Mouse (Mus musculus): ENCODE results near the gene Pkd2. TPM values are rescaled to one million over a fixed set of nuclear protein-coding genes. Genes with fewer than 3 reads are reported as not detected.
A peak's percentile ranks its signal among the peaks of the same experiment; 100 is the strongest.

Gene Pkd2
- polyA plus RNA-seq, 1 experiment from 2014 or later, result 4.5 TPM

DNA sequence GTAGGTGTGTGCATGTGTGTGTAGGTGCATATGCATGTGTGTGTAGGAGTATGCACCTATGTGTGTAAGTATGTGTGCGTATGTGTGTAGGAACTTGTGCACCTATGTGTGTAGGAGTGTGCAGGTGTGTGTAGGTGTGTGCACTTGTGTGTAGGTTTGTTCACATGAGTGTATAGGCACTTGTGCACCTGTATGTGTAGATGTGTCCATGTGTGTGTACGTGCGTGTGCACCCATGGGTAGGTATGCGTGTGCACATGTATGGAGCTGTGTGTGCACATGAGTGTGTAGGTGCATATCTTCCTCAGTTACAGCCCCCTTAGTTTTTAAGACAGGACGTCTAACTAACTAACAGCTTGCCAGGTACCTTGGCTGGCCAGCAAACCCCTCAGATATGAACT is 9.3 kb downstream of the Pkd2 start:
- no peak overlapping the region for H3K27ac ChIP-seq (ENCODE audit: low read depth, low read length)
- H3K36me3 ChIP-seq (ENCODE audit: control insufficient read depth, insufficient read depth), result peaks cover 40% of the 10 kb centered on the region
- H3K4me1 ChIP-seq (replicated peaks; ENCODE audit: control insufficient read depth, insufficient read depth, low read length), result no peaks in the 10 kb centered on the region
- 94% methylated on average over 5 of the region's 5 CpGs for whole genome bisulfite sequencing
- TF ChIP-seq CTCF (IDR thresholded peaks at IDR 0.05; ENCODE audit: low read depth), result no peak
- H3K4me3 ChIP-seq (ENCODE audit: low read depth, low read length), result no peak overlapping the region
- ATAC-seq, result no peak
- H3K9me3 ChIP-seq (ENCODE audit: control insufficient read depth), result no peaks in the 10 kb centered on the region
- H3K4me2 ChIP-seq (replicated peaks; ENCODE audit: low read depth), result no peak overlapping the region
- H3K9ac ChIP-seq (ENCODE audit: low read depth, low read length), result no peak overlapping the region
- no peaks in the 10 kb centered on the region for H3K27me3 ChIP-seq (replicated peaks; ENCODE audit: control insufficient read depth, insufficient read depth, low read length)

DNA sequence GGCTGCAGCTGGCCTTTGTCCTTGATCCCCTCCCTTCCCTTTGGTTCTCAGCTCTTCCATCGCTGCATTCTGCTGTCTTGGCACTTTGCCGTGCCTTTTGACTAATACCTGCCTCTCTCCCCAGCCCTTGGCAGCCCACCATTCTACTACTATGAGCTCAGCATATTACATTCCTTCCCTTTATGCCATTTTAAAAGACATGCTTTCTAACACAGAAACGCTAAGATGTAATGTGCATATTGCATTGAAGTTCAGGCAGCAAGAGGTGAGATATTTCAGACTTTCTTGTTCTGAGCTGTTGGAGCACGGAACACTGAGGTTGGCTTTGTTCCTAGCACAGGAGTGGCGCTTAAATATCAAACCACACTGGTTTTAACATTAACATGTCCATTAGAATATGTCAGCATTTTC is 11.7 kb downstream of the Pkd2 start:
- Histone ChIP-seq H3K36me3 (ENCODE audit: control insufficient read depth, insufficient read depth) (peaks cover 40% of the 10 kb centered on the region), H3K4me1 (replicated peaks; ENCODE audit: control insufficient read depth, insufficient read depth, low read length) (no peaks in the 10 kb centered on the region), H3K4me2 (replicated peaks; ENCODE audit: low read depth) (no peak overlapping the region), H3K9me3 (ENCODE audit: control insufficient read depth) (no peaks in the 10 kb centered on the region), H3K9ac (ENCODE audit: low read depth, low read length) (no peak overlapping the region), H3K27ac (ENCODE audit: low read depth, low read length) (no peak overlapping the region), H3K27me3 (replicated peaks; ENCODE audit: control insufficient read depth, insufficient read depth, low read length) (no peaks in the 10 kb centered on the region), H3K4me3 (ENCODE audit: low read depth, low read length) (no peak overlapping the region)
- no peak for ATAC-seq
- 79% methylated on average over 5 of the region's 5 CpGs for WGBS
- TF ChIP-seq CTCF (IDR thresholded peaks at IDR 0.05; ENCODE audit: low read depth), result no peak

DNA sequence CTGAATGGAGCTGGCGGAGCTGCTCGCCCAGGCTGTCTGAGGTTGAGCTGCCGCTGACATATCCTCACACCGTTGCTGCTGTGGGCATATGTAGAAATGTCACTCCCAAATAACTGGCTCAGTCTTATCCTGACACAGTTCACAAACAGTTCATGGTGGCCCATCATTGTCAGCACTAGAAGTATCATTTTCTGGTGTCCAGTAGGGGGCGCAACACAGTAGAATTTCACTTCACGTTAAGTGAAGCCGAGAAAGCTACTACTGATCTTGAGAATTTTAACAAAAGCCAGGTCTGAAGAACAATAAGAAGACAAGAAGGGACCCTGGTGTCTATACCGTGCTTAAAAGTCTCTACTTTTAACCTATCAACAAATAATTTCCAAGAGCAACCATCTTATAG is 13.1 kb downstream of the Pkd2 start:
- Histone ChIP-seq H3K9me3 (ENCODE audit: control insufficient read depth) (no peaks in the 10 kb centered on the region), H3K27me3 (replicated peaks; ENCODE audit: control insufficient read depth, insufficient read depth, low read length) (no peaks in the 10 kb centered on the region), H3K4me1 (replicated peaks; ENCODE audit: control insufficient read depth, insufficient read depth, low read length) (no peaks in the 10 kb centered on the region), H3K27ac (ENCODE audit: low read depth, low read length) (no peak overlapping the region), H3K36me3 (ENCODE audit: control insufficient read depth, insufficient read depth) (peaks cover 34% of the 10 kb centered on the region), H3K9ac (ENCODE audit: low read depth, low read length) (no peak overlapping the region), H3K4me3 (ENCODE audit: low read depth, low read length) (no peak overlapping the region), H3K4me2 (replicated peaks; ENCODE audit: low read depth) (no peak overlapping the region)
- peak; percentile 53 for TF ChIP-seq CTCF (IDR thresholded peaks at IDR 0.05; ENCODE audit: low read depth)
- ATAC-seq, result no peak
- WGBS, result 95% methylated on average over 8 of the region's 8 CpGs

DNA sequence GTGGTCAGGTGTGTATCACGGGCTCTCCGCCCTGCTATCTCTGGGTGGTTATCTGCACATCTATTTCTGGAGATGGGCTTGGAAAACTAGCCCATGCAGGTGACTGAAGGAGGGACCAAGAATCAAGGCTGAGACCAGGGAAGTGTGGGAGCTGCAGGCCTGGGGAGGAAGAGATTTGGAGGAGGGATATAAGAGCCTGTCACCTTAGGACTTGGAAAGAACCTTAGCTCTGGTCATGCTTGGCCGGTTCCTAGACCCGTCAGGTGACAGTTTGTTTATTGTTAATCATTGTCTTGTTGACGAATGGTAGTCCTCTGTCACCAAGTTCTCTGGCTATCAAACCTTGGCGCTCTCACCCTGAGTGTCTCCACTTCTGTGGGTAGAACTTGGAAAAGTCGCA is 21.1 kb downstream of the Pkd2 start:
- no peak for ATAC-seq
- no peaks in the 10 kb centered on the region for H3K9me3 ChIP-seq (ENCODE audit: control insufficient read depth)
- H3K27ac ChIP-seq (ENCODE audit: low read depth, low read length), result no peak overlapping the region
- no peak overlapping the region for H3K4me2 ChIP-seq (replicated peaks; ENCODE audit: low read depth)
- no peak overlapping the region for H3K9ac ChIP-seq (ENCODE audit: low read depth, low read length)
- 62% methylated on average over 7 of the region's 7 CpGs for WGBS
- TF ChIP-seq CTCF (IDR thresholded peaks at IDR 0.05; ENCODE audit: low read depth), result no peak
- H3K4me3 ChIP-seq (ENCODE audit: low read depth, low read length), result no peak overlapping the region
- peaks cover 51% of the 10 kb centered on the region for H3K36me3 ChIP-seq (ENCODE audit: control insufficient read depth, insufficient read depth)
- H3K4me1 ChIP-seq (replicated peaks; ENCODE audit: control insufficient read depth, insufficient read depth, low read length), result no peaks in the 10 kb centered on the region
- no peaks in the 10 kb centered on the region for H3K27me3 ChIP-seq (replicated peaks; ENCODE audit: control insufficient read depth, insufficient read depth, low read length)

DNA sequence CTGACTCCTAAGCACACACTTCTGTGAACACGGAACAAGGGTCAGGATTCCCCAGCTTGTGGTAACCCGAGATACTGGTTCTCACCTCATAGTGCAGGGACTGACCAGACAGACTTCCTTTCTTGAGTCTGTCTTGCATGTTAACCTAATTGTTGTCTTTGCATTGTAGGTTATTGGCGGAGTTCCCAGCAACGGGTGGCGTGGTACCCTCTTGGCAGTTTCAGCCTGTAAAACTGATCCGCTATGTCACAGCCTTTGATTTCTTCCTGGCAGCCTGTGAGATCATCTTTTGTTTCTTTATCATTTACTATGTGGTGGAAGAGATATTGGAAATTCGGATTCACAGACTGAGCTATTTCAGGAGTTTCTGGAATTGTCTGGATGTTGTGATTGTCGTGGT is 23.6 kb downstream of the Pkd2 start:
- 87% methylated on average over 8 of the region's 8 CpGs for whole genome bisulfite sequencing
- Histone ChIP-seq H3K9me3 (ENCODE audit: control insufficient read depth) (no peaks in the 10 kb centered on the region), H3K4me2 (replicated peaks; ENCODE audit: low read depth) (no peak overlapping the region), H3K4me3 (ENCODE audit: low read depth, low read length) (no peak overlapping the region), H3K27me3 (replicated peaks; ENCODE audit: control insufficient read depth, insufficient read depth, low read length) (no peaks in the 10 kb centered on the region), H3K36me3 (ENCODE audit: control insufficient read depth, insufficient read depth) (peaks cover 66% of the 10 kb centered on the region), H3K27ac (ENCODE audit: low read depth, low read length) (no peak overlapping the region), H3K9ac (ENCODE audit: low read depth, low read length) (no peak overlapping the region), H3K4me1 (replicated peaks; ENCODE audit: control insufficient read depth, insufficient read depth, low read length) (no peaks in the 10 kb centered on the region)
- ATAC-seq, result no peak
- TF ChIP-seq CTCF (IDR thresholded peaks at IDR 0.05; ENCODE audit: low read depth), result no peak

DNA sequence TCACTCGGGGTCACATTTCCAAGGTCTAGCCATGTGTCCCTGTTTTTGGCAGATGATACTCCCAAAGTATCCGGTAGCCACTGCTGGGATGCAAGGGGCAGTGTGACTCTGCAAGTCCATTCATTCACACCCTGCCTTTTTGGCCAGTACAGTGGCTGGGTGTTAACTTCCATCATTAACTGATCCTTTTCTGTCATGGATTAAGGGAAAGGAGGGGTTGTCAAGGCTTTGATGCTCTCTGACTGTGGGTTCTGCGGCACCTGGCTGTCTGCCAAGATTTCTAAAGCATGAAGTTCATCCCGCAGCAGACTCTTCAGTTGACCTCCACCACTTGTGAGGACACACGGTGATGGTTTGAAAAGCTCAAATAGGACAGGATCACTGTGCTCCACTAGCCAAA is 32.3 kb downstream of the Pkd2 start:
- H3K4me3 ChIP-seq (ENCODE audit: low read depth, low read length), result no peak overlapping the region
- WGBS, result 60% methylated on average over 5 of the region's 5 CpGs
- no peaks in the 10 kb centered on the region for H3K27me3 ChIP-seq (replicated peaks; ENCODE audit: control insufficient read depth, insufficient read depth, low read length)
- no peak overlapping the region for H3K27ac ChIP-seq (ENCODE audit: low read depth, low read length)
- no peak for ATAC-seq
- peaks cover 73% of the 10 kb centered on the region for H3K36me3 ChIP-seq (ENCODE audit: control insufficient read depth, insufficient read depth)
- H3K4me1 ChIP-seq (replicated peaks; ENCODE audit: control insufficient read depth, insufficient read depth, low read length), result no peaks in the 10 kb centered on the region
- TF ChIP-seq CTCF (IDR thresholded peaks at IDR 0.05; ENCODE audit: low read depth), result no peak
- H3K4me2 ChIP-seq (replicated peaks; ENCODE audit: low read depth), result no peak overlapping the region
- no peak overlapping the region for H3K9ac ChIP-seq (ENCODE audit: low read depth, low read length)
- no peaks in the 10 kb centered on the region for H3K9me3 ChIP-seq (ENCODE audit: control insufficient read depth)

DNA sequence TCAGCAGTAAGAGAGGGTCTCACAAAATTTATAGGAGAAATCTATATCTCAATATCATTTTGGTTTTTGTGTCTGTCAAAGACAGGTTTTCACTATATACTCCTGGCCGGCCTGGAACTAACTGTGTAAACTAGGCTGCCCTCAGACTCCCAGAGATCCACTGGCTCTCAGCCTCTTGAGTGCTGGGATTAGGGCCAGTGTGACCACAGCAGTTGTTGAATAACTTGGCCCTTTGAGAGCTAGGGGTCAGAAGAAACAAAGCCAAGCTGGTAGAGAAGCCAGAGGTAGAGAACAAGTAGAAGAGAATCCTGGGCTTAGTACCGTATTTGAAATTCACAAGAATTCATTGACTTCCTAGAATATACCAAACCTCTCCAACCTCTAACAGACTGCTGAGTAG is 45.6 kb downstream of the Pkd2 start:
- no peak overlapping the region for H3K27ac ChIP-seq (ENCODE audit: low read depth, low read length)
- H3K27me3 ChIP-seq (replicated peaks; ENCODE audit: control insufficient read depth, insufficient read depth, low read length), result no peaks in the 10 kb centered on the region
- no peaks in the 10 kb centered on the region for H3K9me3 ChIP-seq (ENCODE audit: control insufficient read depth)
- no peak overlapping the region for H3K4me2 ChIP-seq (replicated peaks; ENCODE audit: low read depth)
- H3K36me3 ChIP-seq (ENCODE audit: control insufficient read depth, insufficient read depth), result peaks cover 22% of the 10 kb centered on the region
- 95% methylated on average over 2 of the region's 2 CpGs for WGBS
- no peak for ATAC-seq
- H3K9ac ChIP-seq (ENCODE audit: low read depth, low read length), result no peak overlapping the region
- no peaks in the 10 kb centered on the region for H3K4me1 ChIP-seq (replicated peaks; ENCODE audit: control insufficient read depth, insufficient read depth, low read length)
- H3K4me3 ChIP-seq (ENCODE audit: low read depth, low read length), result no peak overlapping the region
- TF ChIP-seq CTCF (IDR thresholded peaks at IDR 0.05; ENCODE audit: low read depth), result no peak
